Mouse (Mus musculus): ENCODE results near the gene Ctdspl.
A peak's percentile ranks its signal among the peaks of the same experiment; 100 is the strongest.

- TF ChIP-seq CTCF (IDR thresholded peaks at IDR 0.05; ENCODE audit: insufficient read depth, low read length) (peak; percentile 78), POLR2A (IDR thresholded peaks at IDR 0.05; ENCODE audit: borderline replicate concordance, extremely low read depth, low read depth, low read length) (no peak)
Observed at GRCm38 (mm10) chr9:118881281-118881945, 44.8 kb upstream of the Ctdspl start.

Measured in lung, adult 2 months (tissue).